Mouse (Mus musculus) hindbrain, embryonic 15.5 days (tissue): ENCODE data around the gene Dnah9. TPM values are rescaled to one million over a fixed set of nuclear protein-coding genes. Genes with fewer than 3 reads are reported as not detected.
A peak's percentile ranks its signal among the peaks of the same experiment; 100 is the strongest.

Experiments used
- ATAC-seq: fragments of 200-750 bp; cut with Nextera tagmentation; 2 replicates; pipeline ENCODE4 v1.8.0; 2017; ENCODE audit warnings: low read depth, moderate number of reproducible peaks, moderate TSS enrichment; ENCODE audit not compliant: low FRiP score
- H3K27ac ChIP-seq: fragments of 300-500 bp; sonication (generic); replicated peaks from 2 replicates; pipeline ENCODE4 v1.5.1; 2015; ENCODE audit warnings: mild to moderate bottlenecking, inconsistent platforms
- H3K27me3 ChIP-seq: fragments of 300-500 bp; sonication (generic); 2 replicates; pipeline ENCODE4 v1.6.1; 2015; ENCODE audit warnings: control low read depth, inconsistent platforms
- H3K36me3 ChIP-seq: fragments of 300-500 bp; sonication (generic); 2 replicates; pipeline ENCODE4 v1.6.1; 2015; ENCODE audit warnings: control low read depth, inconsistent platforms
- H3K4me1 ChIP-seq: fragments of 300-500 bp; sonication (generic); replicated peaks from 2 replicates; pipeline ENCODE4 v1.6.1; 2015; ENCODE audit warnings: control low read depth, inconsistent platforms
- H3K4me2 ChIP-seq: fragments of 300-500 bp; sonication (generic); 2 replicates; pipeline ENCODE4 v1.6.1; 2015; ENCODE audit warnings: moderate library complexity, mild to moderate bottlenecking, inconsistent platforms
- H3K4me3 ChIP-seq: fragments of 300-500 bp; sonication (generic); 2 replicates; pipeline ENCODE4 v1.5.1; 2015; ENCODE audit warnings: mild to moderate bottlenecking, inconsistent platforms
- H3K9ac ChIP-seq: fragments of 300-500 bp; sonication (generic); 2 replicates; pipeline ENCODE4 v1.6.1; 2015; ENCODE audit warnings: inconsistent platforms
- H3K9me3 ChIP-seq: fragments of 300-500 bp; sonication (generic); 2 replicates; pipeline ENCODE4 v1.6.1; 2016; ENCODE audit warnings: control low read depth, inconsistent platforms
- WGBS: fragments of 180-500 bp; shearing (Covaris S2); methylation state at CpG from one replicate; pipeline ENCODE4 v1.1.7; 2015; 5-methylcytosine and 5-hydroxymethylcytosine counted together
- polyA plus RNA-seq: library from polyadenylated mRNA; unstranded; fragments of >200 nt; fragmentation: Nextera tagmentation; extraction: Ambion mirVana; gene quantifications from 2 replicates; pipeline ENCODE4 v1.2.1, GENCODE M21; 2015

Dnah9 gene
- polyA plus RNA-seq, 1 experiment from 2014 or later, result 3.0 TPM

GRCm38 (mm10) chr11:66058956-66059355, 109.4 kb downstream of the Dnah9 start:
- H3K4me3 ChIP-seq, result no peak overlapping the region
- no peaks in the 10 kb centered on the region for H3K36me3 ChIP-seq
- H3K4me2 ChIP-seq, result no peak overlapping the region
- H3K4me1 ChIP-seq, result no peaks in the 10 kb centered on the region
- no peak overlapping the region for H3K27ac ChIP-seq
- no peaks in the 10 kb centered on the region for H3K27me3 ChIP-seq
- H3K9ac ChIP-seq, result no peak overlapping the region
- H3K9me3 ChIP-seq, result no peaks in the 10 kb centered on the region
- ATAC-seq, result no peak
- 85% methylated on average over 3 of the region's 3 CpGs for WGBS

GRCm38 (mm10) chr11:66051294-66051693, 117.1 kb downstream of the Dnah9 start:
- no peak for ATAC-seq
- Histone ChIP-seq H3K9me3 (no peaks in the 10 kb centered on the region), H3K36me3 (no peaks in the 10 kb centered on the region), H3K27me3 (no peaks in the 10 kb centered on the region), H3K4me1 (peaks cover 9% of the 10 kb centered on the region), H3K4me2 (no peak overlapping the region), H3K4me3 (no peak overlapping the region), H3K9ac (no peak overlapping the region), H3K27ac (no peak overlapping the region)
- 95% methylated on average over 3 of the region's 3 CpGs for WGBS

GRCm38 (mm10) chr11:66049146-66049545, 119.2 kb downstream of the Dnah9 start:
- H3K4me2 ChIP-seq, result no peak overlapping the region
- H3K27me3 ChIP-seq, result no peaks in the 10 kb centered on the region
- peaks cover 10% of the 10 kb centered on the region for H3K4me1 ChIP-seq
- no peaks in the 10 kb centered on the region for H3K9me3 ChIP-seq
- ATAC-seq, result no peak
- no peak overlapping the region for H3K27ac ChIP-seq
- H3K36me3 ChIP-seq, result no peaks in the 10 kb centered on the region
- no peak overlapping the region for H3K4me3 ChIP-seq
- no peak overlapping the region for H3K9ac ChIP-seq
- WGBS, result 65% methylated on average over 4 of the region's 4 CpGs

- peak overlapping the region; percentile 48; the same call in 1 of the 2 replicates for H3K27ac ChIP-seq
- H3K36me3 ChIP-seq, result no peaks in the 10 kb centered on the region
- H3K9ac ChIP-seq, result no peak overlapping the region
- no peaks in the 10 kb centered on the region for H3K9me3 ChIP-seq
- peak; percentile 65 for ATAC-seq
- no peak overlapping the region for H3K4me3 ChIP-seq
- H3K27me3 ChIP-seq, result no peaks in the 10 kb centered on the region
- WGBS, result 43% methylated on average over 4 of the region's 4 CpGs
- peaks cover 10% of the 10 kb centered on the region for H3K4me1 ChIP-seq
- H3K4me2 ChIP-seq, result no peak overlapping the region
These were observed 121.7 kb downstream of the Dnah9 start for GRCm38 (mm10) chr11:66046594-66047193.

- H3K4me1 ChIP-seq, result peaks cover 10% of the 10 kb centered on the region
- no peak overlapping the region for H3K4me3 ChIP-seq
- H3K27ac ChIP-seq, result no peak overlapping the region
- WGBS, result 67% methylated on average over 6 of the region's 6 CpGs
- no peaks in the 10 kb centered on the region for H3K9me3 ChIP-seq
- no peak overlapping the region for H3K9ac ChIP-seq
- no peak overlapping the region for H3K4me2 ChIP-seq
- no peaks in the 10 kb centered on the region for H3K27me3 ChIP-seq
- H3K36me3 ChIP-seq, result no peaks in the 10 kb centered on the region
- no peak for ATAC-seq
These were observed 124.7 kb downstream of the Dnah9 start for GRCm38 (mm10) chr11:66043635-66044034.

GRCm38 (mm10) chr11:66042531-66042930, 125.8 kb downstream of the Dnah9 start:
- H3K4me3 ChIP-seq, result no peak overlapping the region
- no peak overlapping the region for H3K27ac ChIP-seq
- no peaks in the 10 kb centered on the region for H3K9me3 ChIP-seq
- no peaks in the 10 kb centered on the region for H3K27me3 ChIP-seq
- ATAC-seq, result no peak
- H3K4me1 ChIP-seq, result peaks cover 10% of the 10 kb centered on the region
- H3K4me2 ChIP-seq, result no peak overlapping the region
- WGBS, result 78% methylated on average over 2 of the region's 2 CpGs
- H3K36me3 ChIP-seq, result no peaks in the 10 kb centered on the region
- H3K9ac ChIP-seq, result no peak overlapping the region

GRCm38 (mm10) chr11:66025728-66026127, 142.6 kb downstream of the Dnah9 start:
- ATAC-seq, result no peak
- no peaks in the 10 kb centered on the region for H3K9me3 ChIP-seq
- no peaks in the 10 kb centered on the region for H3K27me3 ChIP-seq
- H3K27ac ChIP-seq, result no peak overlapping the region
- H3K4me2 ChIP-seq, result no peak overlapping the region
- H3K36me3 ChIP-seq, result no peaks in the 10 kb centered on the region
- no peak overlapping the region for H3K4me3 ChIP-seq
- WGBS, result 71% methylated on average over 1 of the region's 1 CpGs
- H3K4me1 ChIP-seq, result no peaks in the 10 kb centered on the region
- H3K9ac ChIP-seq, result no peak overlapping the region

- Histone ChIP-seq H3K27ac (no peak overlapping the region), H3K4me2 (no peak overlapping the region), H3K27me3 (no peaks in the 10 kb centered on the region), H3K9me3 (no peaks in the 10 kb centered on the region), H3K36me3 (no peaks in the 10 kb centered on the region), H3K9ac (no peak overlapping the region), H3K4me3 (no peak overlapping the region), H3K4me1 (no peaks in the 10 kb centered on the region)
- no peak for ATAC-seq
- WGBS, result 51% methylated on average over 3 of the region's 3 CpGs
These were observed 192.5 kb downstream of the Dnah9 start for GRCm38 (mm10) chr11:65975871-65976270.

GRCm38 (mm10) chr11:65930796-65931195, 237.6 kb downstream of the Dnah9 start:
- H3K27me3 ChIP-seq, result no peaks in the 10 kb centered on the region
- H3K9me3 ChIP-seq, result no peaks in the 10 kb centered on the region
- H3K4me1 ChIP-seq, result peaks cover 4% of the 10 kb centered on the region
- no peak overlapping the region for H3K4me2 ChIP-seq
- no peak for ATAC-seq
- H3K27ac ChIP-seq, result no peak overlapping the region
- no peaks in the 10 kb centered on the region for H3K36me3 ChIP-seq
- H3K4me3 ChIP-seq, result no peak overlapping the region
- H3K9ac ChIP-seq, result no peak overlapping the region
- WGBS, result 66% methylated on average over 2 of the region's 2 CpGs

- H3K36me3 ChIP-seq, result no peaks in the 10 kb centered on the region
- H3K9ac ChIP-seq, result no peak overlapping the region
- no peak overlapping the region for H3K4me3 ChIP-seq
- ATAC-seq, result no peak
- no peak overlapping the region for H3K4me2 ChIP-seq
- peaks cover 4% of the 10 kb centered on the region for H3K4me1 ChIP-seq
- no peak overlapping the region for H3K27ac ChIP-seq
- 68% methylated on average over 4 of the region's 4 CpGs for WGBS
- no peaks in the 10 kb centered on the region for H3K9me3 ChIP-seq
- no peaks in the 10 kb centered on the region for H3K27me3 ChIP-seq
These were observed 238.0 kb downstream of the Dnah9 start for GRCm38 (mm10) chr11:65930359-65930758.

GRCm38 (mm10) chr11:65927962-65928361, 240.4 kb downstream of the Dnah9 start:
- no peaks in the 10 kb centered on the region for H3K9me3 ChIP-seq
- H3K36me3 ChIP-seq, result no peaks in the 10 kb centered on the region
- H3K4me3 ChIP-seq, result no peak overlapping the region
- peak; percentile 59; the same call in 1 of the 2 replicates for ATAC-seq
- no peak overlapping the region; the same call in 1 of the 2 replicates for H3K27ac ChIP-seq
- H3K4me1 ChIP-seq, result peaks cover 4% of the 10 kb centered on the region
- H3K9ac ChIP-seq, result no peak overlapping the region
- H3K27me3 ChIP-seq, result no peaks in the 10 kb centered on the region
- 15% methylated on average over 1 of the region's 1 CpGs for WGBS
- H3K4me2 ChIP-seq, result no peak overlapping the region

GRCm38 (mm10) chr11:65918480-65919236, 249.7 kb downstream of the Dnah9 start:
- no peaks in the 10 kb centered on the region for H3K36me3 ChIP-seq
- no peak for ATAC-seq
- H3K27me3 ChIP-seq, result no peaks in the 10 kb centered on the region
- WGBS, result 67% methylated on average over 10 of the region's 10 CpGs
- H3K4me2 ChIP-seq, result no peak overlapping the region
- no peak overlapping the region for H3K9ac ChIP-seq
- no peaks in the 10 kb centered on the region for H3K4me1 ChIP-seq
- no peak overlapping the region for H3K4me3 ChIP-seq
- H3K9me3 ChIP-seq, result no peaks in the 10 kb centered on the region
- H3K27ac ChIP-seq, result no peak overlapping the region
